Mouse (Mus musculus): ENCODE data around the gene Cd300a. TPM values are rescaled to one million over a fixed set of nuclear protein-coding genes. Genes with fewer than 3 reads are reported as not detected.

Cd300a gene
- polyA plus RNA-seq, 1 experiment from 2014 or later: 0.67 TPM

DNA sequence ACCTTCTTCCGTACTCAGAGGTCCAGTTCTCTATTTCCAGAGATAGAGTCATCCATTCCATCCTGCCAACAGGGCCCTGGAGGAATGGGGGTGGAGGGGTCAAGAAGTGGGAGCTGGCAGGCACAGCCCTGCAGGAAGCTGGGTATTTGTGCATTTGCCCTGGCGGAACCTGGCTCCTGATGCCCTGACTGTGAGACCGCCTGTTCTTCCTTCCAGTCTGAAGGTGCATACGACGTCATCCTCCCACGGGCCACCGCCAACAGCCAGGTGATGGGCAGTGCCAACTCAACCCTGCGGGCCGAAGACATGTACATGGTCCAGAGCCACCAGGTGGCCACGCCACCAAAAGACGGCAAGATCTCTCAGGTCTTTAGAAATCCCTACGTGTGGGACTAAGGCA, 21.6 kb upstream of the Cd300a start:
- Histone ChIP-seq H3K4me1 (replicated peaks) (peaks cover 8% of the 10 kb centered on the region), H3K27ac (no peak overlapping the region), H3K9ac (replicated peaks) (no peak overlapping the region), H3K27me3 (no peaks in the 10 kb centered on the region), H3K4me3 (replicated peaks) (no peak overlapping the region), H3K36me3 (no peaks in the 10 kb centered on the region), H3K4me2 (replicated peaks) (no peak overlapping the region), H3K9me3 (no peaks in the 10 kb centered on the region)
- 95% methylated on average over 12 of the region's 12 CpGs for WGBS
- ATAC-seq: no peak

DNA sequence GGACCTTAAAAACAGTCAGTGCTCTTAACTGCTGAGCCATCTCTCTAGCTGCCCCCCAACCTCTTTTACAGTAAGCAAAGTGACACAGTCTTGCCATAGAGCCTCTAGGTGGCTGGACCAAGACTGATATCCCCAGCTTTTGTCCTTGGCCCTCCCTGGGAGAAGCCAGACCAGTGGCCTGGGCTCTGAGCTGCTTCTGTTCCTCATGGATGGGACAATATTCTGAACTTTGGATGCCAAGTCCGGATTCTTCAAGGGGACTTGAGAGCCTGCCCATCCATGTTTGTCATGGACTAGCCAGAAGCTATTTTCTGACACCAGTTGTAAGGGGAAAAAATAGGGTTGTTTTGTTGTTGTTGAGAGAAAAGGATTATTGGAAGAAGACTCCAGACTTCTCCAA, 20.1 kb upstream of the Cd300a start:
- no peak overlapping the region for H3K27ac ChIP-seq

DNA sequence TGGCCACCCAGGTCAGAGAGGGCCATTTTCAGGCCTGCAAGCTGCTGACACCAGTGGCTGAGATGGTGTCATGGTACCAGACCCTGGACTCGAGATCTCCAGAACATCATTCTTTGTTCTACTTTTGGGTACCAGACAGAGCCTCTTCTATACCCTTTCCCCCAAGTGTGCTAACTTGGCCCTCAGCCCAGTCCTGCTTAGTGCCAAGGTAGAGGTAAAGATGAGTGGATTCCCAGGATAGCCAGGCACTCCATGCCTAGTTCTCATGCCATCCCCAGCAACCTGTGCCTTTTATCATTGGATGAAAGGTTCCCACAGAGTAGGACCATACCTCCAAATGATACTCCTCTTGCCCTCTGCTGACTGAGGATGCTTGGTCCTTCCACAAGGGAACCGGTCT, 18.3 kb upstream of the Cd300a start:
- 87% methylated on average over 2 of the region's 2 CpGs for WGBS
- no peak overlapping the region for H3K4me3 ChIP-seq (replicated peaks)
- no peak overlapping the region for H3K27ac ChIP-seq
- no peaks in the 10 kb centered on the region for H3K9me3 ChIP-seq
- H3K27me3 ChIP-seq: no peaks in the 10 kb centered on the region
- H3K9ac ChIP-seq (replicated peaks): no peak overlapping the region
- H3K36me3 ChIP-seq: no peaks in the 10 kb centered on the region
- peaks cover 22% of the 10 kb centered on the region for H3K4me1 ChIP-seq (replicated peaks)
- ATAC-seq: no peak
- no peak overlapping the region for H3K4me2 ChIP-seq (replicated peaks)

More for the DNA sequence above, 20.1 kb upstream of the Cd300a start:
- Histone ChIP-seq H3K4me1 (replicated peaks) (peaks cover 13% of the 10 kb centered on the region), H3K9me3 (no peaks in the 10 kb centered on the region), H3K4me2 (replicated peaks) (no peak overlapping the region), H3K4me3 (replicated peaks) (no peak overlapping the region), H3K36me3 (no peaks in the 10 kb centered on the region), H3K9ac (replicated peaks) (no peak overlapping the region), H3K27me3 (no peaks in the 10 kb centered on the region)
- no peak for ATAC-seq
- 92% methylated on average over 1 of the region's 1 CpGs for WGBS

DNA sequence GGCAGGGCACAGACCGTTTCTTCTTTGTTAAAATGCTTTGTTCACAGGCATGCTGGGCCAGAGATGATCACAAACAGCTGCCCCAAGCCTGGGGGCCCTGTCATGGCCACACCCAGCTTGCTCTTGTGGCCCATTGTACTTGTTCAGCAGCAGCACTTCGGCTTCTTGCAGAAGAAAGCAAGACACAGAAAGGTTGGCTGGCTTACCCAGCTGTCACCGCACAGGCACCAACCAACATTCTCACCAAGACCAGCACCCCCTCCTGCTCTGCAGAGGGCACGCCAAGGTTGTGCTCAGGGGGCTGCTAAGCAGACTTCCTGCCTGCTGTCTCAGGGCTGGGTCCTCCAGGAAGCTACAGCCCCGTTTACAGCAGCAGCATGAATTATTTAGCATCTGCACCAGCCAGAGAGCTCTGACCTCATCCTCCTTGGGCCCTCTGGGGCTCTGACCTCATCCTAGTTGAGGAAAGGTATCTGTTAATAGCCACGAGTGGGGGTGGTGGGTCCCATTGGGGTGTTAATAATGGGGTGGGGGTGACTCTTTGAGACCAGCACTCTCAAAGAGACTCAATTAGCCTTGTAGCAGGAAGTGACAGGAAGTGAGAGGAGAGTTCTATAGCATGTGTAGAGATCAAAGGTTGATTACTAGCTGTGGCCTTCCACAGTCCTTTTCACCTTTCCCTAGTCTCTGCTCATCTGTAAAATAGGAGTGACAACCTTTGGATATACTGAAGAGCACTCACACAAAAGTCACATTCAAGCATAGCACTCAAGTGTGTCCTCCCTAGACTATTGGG, 16.6 kb upstream of the Cd300a start:
- Histone ChIP-seq H3K4me2 (replicated peaks) (no peak overlapping the region), H3K27me3 (no peaks in the 10 kb centered on the region), H3K4me3 (replicated peaks) (no peak overlapping the region), H3K9ac (replicated peaks) (no peak overlapping the region), H3K9me3 (no peaks in the 10 kb centered on the region), H3K36me3 (no peaks in the 10 kb centered on the region), H3K4me1 (replicated peaks) (peaks cover 25% of the 10 kb centered on the region), H3K27ac (peak overlapping the region; percentile 57; the same call in 1 of the 2 replicates)
- ATAC-seq: peak; percentile 22; the same call in 1 of the 2 replicates
- 17% methylated on average over 6 of the region's 6 CpGs for WGBS

DNA sequence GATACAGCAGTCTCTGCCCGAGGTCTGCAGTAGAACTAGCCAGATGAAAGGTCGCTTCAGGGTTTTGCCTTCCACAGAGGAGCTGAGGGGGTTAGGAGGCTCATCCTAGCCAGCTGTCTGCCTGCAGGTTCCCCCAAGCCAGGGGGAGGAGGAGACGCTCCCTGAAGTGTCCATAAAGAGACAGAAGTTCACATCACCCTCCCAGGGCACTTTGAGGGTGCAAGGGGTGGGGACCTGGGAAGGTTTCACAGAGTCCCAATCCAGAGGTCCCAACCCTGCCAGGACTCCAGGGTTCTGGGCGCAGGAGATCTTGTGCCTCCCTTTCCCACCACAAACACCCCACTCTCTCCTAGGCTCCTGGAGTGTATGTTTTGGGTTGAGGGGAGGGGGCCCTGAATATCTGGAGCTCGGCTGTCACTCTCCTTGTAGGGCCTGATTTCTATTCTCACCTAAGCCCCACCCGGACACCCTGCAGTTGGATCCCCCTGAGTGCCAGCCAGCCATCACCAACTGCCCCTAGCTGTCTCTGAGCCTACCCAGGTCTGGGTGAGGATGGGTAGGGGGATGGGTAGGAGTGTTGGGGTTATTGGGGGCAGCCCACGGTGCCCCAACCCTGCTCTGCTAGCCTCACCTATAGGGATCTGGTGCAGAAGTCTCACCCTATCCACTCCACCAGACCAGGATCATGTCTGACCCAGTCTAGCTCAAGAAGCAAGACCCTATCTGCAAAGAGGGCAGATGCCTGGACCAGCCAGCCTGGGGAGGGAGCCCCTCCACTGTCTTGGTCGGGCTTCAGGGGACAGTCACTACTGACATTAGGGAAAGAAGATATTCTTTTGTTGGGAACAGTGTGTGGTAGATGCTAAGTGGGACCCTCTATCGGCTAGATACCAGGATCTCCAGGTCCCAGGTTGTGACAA, 15.4 kb upstream of the Cd300a start:
- peaks cover 25% of the 10 kb centered on the region for H3K4me1 ChIP-seq (replicated peaks)
- H3K27me3 ChIP-seq: no peaks in the 10 kb centered on the region
- no peaks in the 10 kb centered on the region for H3K36me3 ChIP-seq
- no peak overlapping the region for H3K27ac ChIP-seq
- ATAC-seq: peak; percentile 17; the same call in 1 of the 2 replicates
- no peaks in the 10 kb centered on the region for H3K9me3 ChIP-seq
- H3K9ac ChIP-seq (replicated peaks): no peak overlapping the region
- WGBS: 63% methylated on average over 9 of the region's 9 CpGs
- no peak overlapping the region for H3K4me3 ChIP-seq (replicated peaks)
- no peak overlapping the region for H3K4me2 ChIP-seq (replicated peaks)

DNA sequence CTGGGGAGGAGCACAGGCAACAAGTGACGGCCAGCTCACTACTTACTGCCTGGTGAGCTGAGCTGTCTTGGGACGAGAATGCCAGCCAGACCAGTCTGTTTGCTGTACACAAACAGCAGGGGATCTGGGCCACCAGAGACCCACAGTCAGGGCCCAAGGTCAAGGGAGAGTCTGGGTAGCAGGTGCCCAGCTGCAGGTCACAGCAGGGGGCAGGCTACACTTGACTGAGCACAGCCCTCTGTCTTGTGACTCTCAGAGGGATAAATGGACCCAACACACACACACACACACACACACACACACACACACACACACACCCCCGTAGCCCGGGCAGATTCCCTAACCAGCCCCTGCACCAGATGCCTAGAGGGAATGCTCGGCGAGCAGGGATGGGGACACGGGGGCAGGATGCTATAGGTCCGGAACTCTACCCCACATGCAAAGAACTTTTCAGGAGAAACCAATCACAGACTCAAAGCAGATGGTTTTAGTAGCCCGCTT, 14.5 kb upstream of the Cd300a start:
- no peaks in the 10 kb centered on the region for H3K36me3 ChIP-seq
- no peaks in the 10 kb centered on the region for H3K27me3 ChIP-seq
- no peak overlapping the region for H3K4me2 ChIP-seq (replicated peaks)
- no peak overlapping the region for H3K4me3 ChIP-seq (replicated peaks)
- H3K4me1 ChIP-seq (replicated peaks): peaks cover 25% of the 10 kb centered on the region
- no peak overlapping the region for H3K27ac ChIP-seq
- WGBS: 9% methylated on average over 9 of the region's 9 CpGs
- H3K9ac ChIP-seq (replicated peaks): no peak overlapping the region
- ATAC-seq: no peak
- no peaks in the 10 kb centered on the region for H3K9me3 ChIP-seq

DNA sequence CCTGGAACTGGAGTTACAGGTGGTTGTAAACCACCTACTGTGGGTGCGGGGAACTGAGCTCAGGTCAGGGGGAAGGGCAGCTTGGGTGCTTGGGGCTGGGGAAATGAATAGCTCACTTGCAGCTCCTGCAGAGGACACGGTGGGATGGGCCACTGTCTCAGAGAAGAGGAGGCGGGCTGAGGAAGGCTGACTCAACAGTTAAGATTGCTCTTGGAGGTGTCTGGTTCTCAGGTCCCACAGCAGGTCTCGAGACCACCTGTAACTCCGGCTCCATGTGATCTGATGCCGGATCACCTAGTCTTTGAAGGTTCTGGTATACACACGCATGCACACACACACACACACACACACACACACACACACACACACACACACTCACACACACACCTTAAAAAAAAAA, 13.7 kb upstream of the Cd300a start:
- ATAC-seq: no peak
- H3K4me2 ChIP-seq (replicated peaks): no peak overlapping the region

DNA sequence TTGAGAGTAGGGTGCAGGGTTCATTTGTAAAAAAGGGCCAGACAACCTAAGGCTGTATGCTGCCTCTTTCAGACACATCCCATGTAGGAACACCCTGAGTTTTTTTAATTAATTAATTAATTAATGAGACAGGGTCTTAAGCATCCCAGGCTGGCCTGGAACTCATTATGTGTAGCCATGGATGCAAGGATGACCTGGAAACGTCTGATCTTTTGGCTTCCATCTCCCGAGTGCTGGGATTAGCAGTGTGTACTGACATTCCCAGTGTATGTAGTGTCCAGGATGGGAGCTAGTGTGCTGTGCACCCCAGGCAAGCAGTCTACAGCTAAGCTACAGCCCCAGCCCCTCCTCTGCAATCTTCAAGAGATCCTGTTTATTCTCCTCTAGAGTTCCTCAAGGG, 13.2 kb upstream of the Cd300a start:
- H3K4me3 ChIP-seq (replicated peaks): no peak overlapping the region
- H3K36me3 ChIP-seq: no peaks in the 10 kb centered on the region
- no peak overlapping the region for H3K27ac ChIP-seq
- no peak for ATAC-seq
- peaks cover 25% of the 10 kb centered on the region for H3K4me1 ChIP-seq (replicated peaks)
- H3K4me2 ChIP-seq (replicated peaks): no peak overlapping the region
- no peak overlapping the region for H3K9ac ChIP-seq (replicated peaks)
- H3K9me3 ChIP-seq: no peaks in the 10 kb centered on the region
- 29% methylated on average over 2 of the region's 2 CpGs for WGBS
- no peaks in the 10 kb centered on the region for H3K27me3 ChIP-seq

More for the DNA sequence above, 13.7 kb upstream of the Cd300a start:
- Histone ChIP-seq H3K4me1 (replicated peaks) (peaks cover 25% of the 10 kb centered on the region), H3K27ac (no peak overlapping the region), H3K9ac (replicated peaks) (no peak overlapping the region), H3K36me3 (no peaks in the 10 kb centered on the region), H3K9me3 (no peaks in the 10 kb centered on the region), H3K27me3 (no peaks in the 10 kb centered on the region), H3K4me3 (replicated peaks) (no peak overlapping the region)
- WGBS: 55% methylated on average over 7 of the region's 7 CpGs

DNA sequence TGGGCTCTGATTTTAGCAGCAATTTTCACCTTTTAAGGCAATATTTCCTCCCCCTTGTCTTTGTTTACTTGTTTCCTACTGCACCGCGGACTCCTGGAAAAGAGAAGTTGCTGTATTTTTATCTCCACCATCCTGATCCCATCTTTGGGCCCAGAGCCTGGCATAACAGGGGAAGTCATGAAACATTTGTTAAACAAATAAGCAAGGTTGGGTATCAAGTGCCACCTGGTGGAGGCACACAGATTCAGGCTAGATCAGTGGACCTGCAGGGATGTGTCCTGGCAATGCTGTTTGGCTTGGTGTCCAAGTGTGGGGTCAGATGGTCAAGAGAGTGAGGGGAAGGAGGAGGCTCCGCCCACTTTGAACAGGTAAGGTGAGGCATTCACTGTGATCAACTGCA, 12.7 kb upstream of the Cd300a start:
- Histone ChIP-seq H3K36me3 (no peaks in the 10 kb centered on the region), H3K4me2 (replicated peaks) (no peak overlapping the region), H3K9ac (replicated peaks) (no peak overlapping the region), H3K4me1 (replicated peaks) (peaks cover 25% of the 10 kb centered on the region), H3K27me3 (no peaks in the 10 kb centered on the region), H3K4me3 (replicated peaks) (no peak overlapping the region), H3K27ac (no peak overlapping the region), H3K9me3 (no peaks in the 10 kb centered on the region)
- WGBS: 78% methylated on average over 3 of the region's 3 CpGs
- ATAC-seq: no peak

DNA sequence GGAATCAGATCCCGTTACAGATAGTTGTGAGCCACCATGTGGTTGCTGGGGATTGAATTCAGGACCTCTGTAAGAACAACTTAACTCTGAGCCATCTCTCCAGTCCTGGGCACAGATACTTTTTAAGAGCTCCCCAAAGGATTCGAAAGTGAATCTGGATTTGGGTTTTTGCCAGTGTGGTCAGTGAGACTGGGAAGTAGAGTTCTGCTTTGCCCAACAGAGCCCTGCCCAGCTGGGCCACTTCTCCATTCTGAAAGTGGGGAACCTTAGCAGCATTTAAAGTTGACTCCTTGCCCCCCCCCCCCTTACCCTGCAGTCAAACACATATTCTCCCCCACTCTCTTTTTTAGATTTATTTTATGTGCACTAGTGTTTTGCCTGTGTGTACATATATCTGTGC, 10.2 kb upstream of the Cd300a start:
- Histone ChIP-seq H3K27me3 (no peaks in the 10 kb centered on the region), H3K4me2 (replicated peaks) (no peak overlapping the region), H3K4me3 (replicated peaks) (no peak overlapping the region), H3K4me1 (replicated peaks) (peaks cover 13% of the 10 kb centered on the region; the same call in 1 of the 2 replicates), H3K36me3 (no peaks in the 10 kb centered on the region), H3K27ac (no peak overlapping the region), H3K9me3 (no peaks in the 10 kb centered on the region), H3K9ac (replicated peaks) (no peak overlapping the region)
- ATAC-seq: no peak
- WGBS: 74% methylated on average over 2 of the region's 2 CpGs

DNA sequence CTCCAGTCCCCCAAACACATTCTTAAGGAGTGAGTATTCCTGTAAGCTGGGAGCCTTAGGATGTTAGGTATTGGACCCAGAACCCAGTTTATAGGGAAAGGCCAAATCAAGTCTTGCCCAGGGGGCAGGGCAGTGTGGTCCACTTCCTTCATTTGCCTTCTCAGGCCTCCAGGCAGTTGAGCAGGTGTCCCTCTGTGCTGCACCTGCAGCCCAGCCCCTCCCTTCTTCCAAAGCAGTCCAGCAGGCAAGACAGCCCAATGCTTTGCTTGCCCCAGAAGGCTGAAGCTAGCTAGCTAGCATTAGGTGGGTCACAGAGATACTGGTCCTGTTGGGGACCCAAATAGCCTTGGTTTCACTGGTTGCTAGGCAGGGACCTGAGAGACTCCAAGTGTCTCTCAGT, 9.7 kb upstream of the Cd300a start:
- Histone ChIP-seq H3K27ac (no peak overlapping the region), H3K36me3 (no peaks in the 10 kb centered on the region), H3K4me3 (replicated peaks) (no peak overlapping the region), H3K9ac (replicated peaks) (no peak overlapping the region), H3K4me2 (replicated peaks) (no peak overlapping the region), H3K9me3 (no peaks in the 10 kb centered on the region), H3K4me1 (replicated peaks) (peaks cover 11% of the 10 kb centered on the region; the same call in 1 of the 2 replicates), H3K27me3 (no peaks in the 10 kb centered on the region)
- no peak for ATAC-seq

DNA sequence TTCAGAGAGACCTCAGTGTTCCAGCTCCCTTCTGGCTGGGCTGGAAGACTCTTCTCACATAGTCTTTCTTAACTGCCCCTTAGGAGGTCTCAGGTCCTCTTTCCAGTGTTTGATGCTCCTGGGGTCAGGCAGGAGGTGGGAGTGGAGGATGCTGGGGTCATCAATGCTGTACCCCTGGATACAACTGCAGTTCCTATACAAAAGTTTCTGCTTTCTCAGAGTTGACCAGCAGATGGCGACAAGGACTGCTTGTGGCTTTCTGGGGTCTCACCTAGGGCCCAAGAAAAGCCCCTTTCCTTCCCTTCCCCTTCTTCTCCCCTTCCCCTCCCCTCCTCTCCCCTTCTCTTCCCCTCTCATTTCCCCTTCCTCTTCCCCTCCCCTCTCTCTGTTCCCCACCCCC, 9.3 kb upstream of the Cd300a start:
- no peak overlapping the region for H3K27ac ChIP-seq
- no peaks in the 10 kb centered on the region for H3K36me3 ChIP-seq
- H3K4me1 ChIP-seq (replicated peaks): peaks cover 7% of the 10 kb centered on the region; the same call in 1 of the 2 replicates
- no peak overlapping the region for H3K4me3 ChIP-seq (replicated peaks)
- WGBS: 0% methylated on average over 1 of the region's 1 CpGs
- no peak for ATAC-seq
- no peaks in the 10 kb centered on the region for H3K9me3 ChIP-seq
- no peak overlapping the region for H3K4me2 ChIP-seq (replicated peaks)
- H3K27me3 ChIP-seq: no peaks in the 10 kb centered on the region
- H3K9ac ChIP-seq (replicated peaks): no peak overlapping the region

Data from midbrain, embryonic 13.5 days (tissue).